Mouse (Mus musculus) limb, embryonic 14.5 days (tissue): ENCODE data around the gene Rpl27. TPM values are rescaled to one million over a fixed set of nuclear protein-coding genes. Genes with fewer than 3 reads are reported as not detected.
A peak's percentile ranks its signal among the peaks of the same experiment; 100 is the strongest.

Experiments
- ATAC-seq: fragments of 200-750 bp; cut with Nextera tagmentation; 2 replicates; pipeline ENCODE4 v1.8.0; 2017; ENCODE audit warnings: low read depth, moderate number of reproducible peaks, moderate TSS enrichment; ENCODE audit not compliant: low FRiP score
- DNase-seq: peaks from one replicate; pipeline ENCODE4 v3.0.0-alpha.2; 2015; ENCODE audit warnings: low spot score
- H3K27ac ChIP-seq: fragments of 300-500 bp; sonication (generic); replicated peaks from 2 replicates; pipeline ENCODE4 v1.5.1; 2014; ENCODE audit warnings: low read depth, mild to moderate bottlenecking, low read length, moderate library complexity, mixed read lengths
- H3K27me3 ChIP-seq: fragments of 300-500 bp; sonication (generic); 2 replicates; pipeline ENCODE4 v1.6.1; 2014; ENCODE audit warnings: low read length, mixed read lengths; ENCODE audit not compliant: control insufficient read depth, insufficient read depth
- H3K36me3 ChIP-seq: fragments of 300-500 bp; sonication (generic); 2 replicates; pipeline ENCODE4 v1.6.1; 2014; ENCODE audit warnings: mild to moderate bottlenecking, low read length, moderate library complexity, mixed read lengths; ENCODE audit not compliant: control insufficient read depth, insufficient read depth
- H3K4me1 ChIP-seq: fragments of 300-500 bp; sonication (generic); 2 replicates; pipeline ENCODE4 v1.6.1; 2014; ENCODE audit warnings: antibody characterized with exemption, low read length, mixed read lengths; ENCODE audit not compliant: control insufficient read depth, insufficient read depth
- H3K4me2 ChIP-seq: fragments of 300-500 bp; sonication (generic); replicated peaks from 2 replicates; pipeline ENCODE4 v1.6.1; 2014; ENCODE audit warnings: low read depth, mild to moderate bottlenecking, low read length, moderate library complexity; ENCODE audit not compliant: severe bottlenecking
- H3K4me3 ChIP-seq: fragments of 300-500 bp; sonication (generic); replicated peaks from 2 replicates; pipeline ENCODE4 v1.5.1; 2014; ENCODE audit warnings: low read length
- H3K9ac ChIP-seq: fragments of 300-500 bp; sonication (generic); 2 replicates; pipeline ENCODE4 v1.6.1; 2014; ENCODE audit warnings: mild to moderate bottlenecking, low read depth, low read length, moderate library complexity; ENCODE audit not compliant: severe bottlenecking
- H3K9me3 ChIP-seq: fragments of 300-500 bp; sonication (generic); 2 replicates; pipeline ENCODE4 v1.6.1; 2016; ENCODE audit warnings: low read length; ENCODE audit not compliant: control insufficient read depth
- POLR2A ChIP-seq: fragments of 200-500 bp; IDR thresholded peaks from 2 replicates; pipeline ENCODE4 v1.8.0; 2012; ENCODE audit warnings: inconsistent platforms, mild to moderate bottlenecking, moderate library complexity, borderline replicate concordance; ENCODE audit not compliant: insufficient read depth, insufficient read length; ENCODE audit errors: extremely low read depth
- WGBS: fragments of 180-500 bp; shearing (Covaris S2); extraction: QIAGEN DNeasy Blood & Tissue Kit; methylation state at CpG from one replicate; pipeline ENCODE4 v1.1.7; 2014; 5-methylcytosine and 5-hydroxymethylcytosine counted together
- polyA plus RNA-seq, 2 experiments: library from polyadenylated mRNA; depleted of rRNA in 1 of 2; stranded (reverse) in 1 of 2; unstranded in 1 of 2; fragments of >200 nt; fragmentation: Nextera tagmentation in 1 of 2; extraction: Ambion mirVana in 1 of 2; gene quantifications; 2 replicates each; pipeline versions ENCODE4 v1.2.1 to v1.2.3; 2012 to 2014

Rpl27 gene
- polyA plus RNA-seq, 2 experiments: 422 to 1,303 TPM

GRCm38 (mm10) chr11:101418991-101419390 lies 23.1 kb upstream of the Rpl27 start:
- 59% methylated on average over 6 of the region's 6 CpGs for WGBS
- DNase-seq (no peak), ATAC-seq (no peak)
- Histone ChIP-seq H3K27ac (no peak overlapping the region), H3K4me2 (no peak overlapping the region), H3K4me1 (peaks cover 10% of the 10 kb centered on the region), H3K36me3 (peaks cover under 1% of the 10 kb centered on the region; the same call in 1 of the 2 replicates), H3K4me3 (no peak overlapping the region), H3K27me3 (no peaks in the 10 kb centered on the region), H3K9ac (no peak overlapping the region), H3K9me3 (no peaks in the 10 kb centered on the region)
- no peak for TF ChIP-seq POLR2A

- ATAC-seq (no peak), DNase-seq (no peak)
- H3K4me3 ChIP-seq: no peak overlapping the region
- WGBS: 33% methylated on average over 3 of the region's 3 CpGs
- no peak overlapping the region for H3K27ac ChIP-seq
- no peaks in the 10 kb centered on the region for H3K36me3 ChIP-seq
- H3K27me3 ChIP-seq: no peaks in the 10 kb centered on the region
- no peaks in the 10 kb centered on the region for H3K9me3 ChIP-seq
- no peak for TF ChIP-seq POLR2A
- H3K4me2 ChIP-seq: no peak overlapping the region
- H3K9ac ChIP-seq: no peak overlapping the region
- peaks cover 15% of the 10 kb centered on the region for H3K4me1 ChIP-seq
These were observed 22.5 kb upstream of the Rpl27 start for GRCm38 (mm10) chr11:101419610-101420009.

GRCm38 (mm10) chr11:101420148-101420547 lies 21.9 kb upstream of the Rpl27 start:
- TF ChIP-seq POLR2A: no peak
- no peak overlapping the region for H3K27ac ChIP-seq
- no peak overlapping the region for H3K9ac ChIP-seq
- no peaks in the 10 kb centered on the region for H3K27me3 ChIP-seq
- no peaks in the 10 kb centered on the region for H3K36me3 ChIP-seq
- no peak for ATAC-seq
- WGBS: 87% methylated on average over 5 of the region's 5 CpGs
- no peak overlapping the region for H3K4me2 ChIP-seq
- H3K4me1 ChIP-seq: peaks cover 15% of the 10 kb centered on the region
- no peaks in the 10 kb centered on the region for H3K9me3 ChIP-seq
- no peak for DNase-seq
- no peak overlapping the region for H3K4me3 ChIP-seq

GRCm38 (mm10) chr11:101424105-101424851 lies 17.8 kb upstream of the Rpl27 start, which contains the start of gene Gm27029:
Gene Gm27029 (minus strand): TSS chr11:101424796.
- Histone ChIP-seq H3K9me3 (no peaks in the 10 kb centered on the region), H3K4me1 (peaks cover 19% of the 10 kb centered on the region), H3K36me3 (peaks cover under 1% of the 10 kb centered on the region), H3K27me3 (no peaks in the 10 kb centered on the region), H3K4me2 (peak within 1 kb of the TSS; percentile 82), H3K9ac (peak within 1 kb of the TSS; percentile 73), H3K4me3 (peak within 1 kb of the TSS; percentile 97), H3K27ac (peak within 1 kb of the TSS; percentile 72)
- ATAC-seq (peak; percentile 76), DNase-seq (no peak)
- no peak for TF ChIP-seq POLR2A
- 4% methylated on average over 23 of the region's 23 CpGs for WGBS

GRCm38 (mm10) chr11:101424925-101425813 lies 16.9 kb upstream of the Rpl27 start, which contains the start of the genes Rundc1 and Ptges3l:
Gene Rundc1 (plus strand): TSS chr11:101425085.
Gene Ptges3l (minus strand): TSS chr11:101425333.
- peak within 1 kb of the TSS; percentile 72 for H3K27ac ChIP-seq
- DNase-seq: peak; percentile 97
- peak within 1 kb of the TSS; percentile 73 for H3K9ac ChIP-seq
- H3K36me3 ChIP-seq: peaks cover 10% of the 10 kb centered on the region
- 1% methylated on average over 72 of the region's 81 CpGs for WGBS
- peak within 1 kb of the TSS; percentile 97 for H3K4me3 ChIP-seq
- no peaks in the 10 kb centered on the region for H3K9me3 ChIP-seq
- peak; percentile 95 for ATAC-seq
- TF ChIP-seq POLR2A: peak; percentile 50; the same call in 1 of the 2 replicates
- no peaks in the 10 kb centered on the region for H3K27me3 ChIP-seq
- peaks cover 19% of the 10 kb centered on the region for H3K4me1 ChIP-seq
- peak within 1 kb of the TSS; percentile 82 for H3K4me2 ChIP-seq
